Mouse (Mus musculus): ENCODE results near the gene Fndc3b. TPM values are rescaled to one million over a fixed set of nuclear protein-coding genes. Genes with fewer than 3 reads are reported as not detected.

The Fndc3b gene
- total and polyA plus RNA-seq, 3 experiments = 0.03 to 0.05 (median 0.04) TPM

- H3K4me2 ChIP-seq (ENCODE audit: insufficient read depth, low read depth, poor library complexity, severe bottlenecking) = no peak overlapping the region
- H3K79me2 ChIP-seq (replicated peaks; ENCODE audit: control insufficient read depth, extremely low read depth, insufficient read depth, poor library complexity, severe bottlenecking) = no peaks in the 10 kb centered on the region
- dilution Hi-C loops (cut with MboI; ENCODE audit: extremely low pct_ligation_motif_present, extremely low pct_unique_long_range_greater_than_20kb, low sequenced_read_pairs) = no loop called here
- peaks cover 0 to 2% of the 10 kb centered on the region in 2 experiments; a peak in 1 of 4 replicates for H3K4me1 ChIP-seq (ENCODE audit: control insufficient read depth in 1 of 2, insufficient read depth in 2 of 2)
- H3K27ac ChIP-seq (ENCODE audit: insufficient read depth, low read depth) = no peak overlapping the region
- no peak overlapping the region for H3K9ac ChIP-seq (ENCODE audit: insufficient read depth, low read depth)
- no peak overlapping the region for H3K4me3 ChIP-seq (replicated peaks in 1 of 3; ENCODE audit: low read depth in 2 of 3, low read length in 2 of 3, poor library complexity in 1 of 3)
- TF ChIP-seq USF2 (conservative IDR thresholded peaks at IDR 0.05; ENCODE audit: low read depth, low read length) = no peak
- TF ChIP-seq JUN (IDR thresholded peaks at IDR 0.05; ENCODE audit: insufficient read depth, low read depth, low read length) = no peak
- no peak for TF ChIP-seq POLR2AphosphoS2 (IDR thresholded peaks at IDR 0.05; ENCODE audit: low read depth, low read length)
- TF ChIP-seq NELFE (IDR thresholded peaks at IDR 0.05; ENCODE audit: low read depth, low read length) = no peak
- no peak for TF ChIP-seq BHLHE40 (IDR thresholded peaks at IDR 0.05; ENCODE audit: low read depth, low read length)
- TF ChIP-seq ELF1 (IDR thresholded peaks at IDR 0.05; ENCODE audit: low read depth, low read length) = no peak
- no peak for TF ChIP-seq E2F4 (IDR thresholded peaks at IDR 0.05; ENCODE audit: insufficient replicate concordance, low read depth, low read length)
- TF ChIP-seq CHD2 (IDR thresholded peaks at IDR 0.05; ENCODE audit: low read length) = no peak
- TF ChIP-seq SIN3A (IDR thresholded peaks at IDR 0.05; ENCODE audit: low read length) = no peak
- no peak for TF ChIP-seq ZNF384 (IDR thresholded peaks at IDR 0.05; ENCODE audit: low read depth, low read length)
- no peak for TF ChIP-seq CTCF (conservative IDR thresholded peaks at IDR 0.05 in 1 of 2, IDR thresholded peaks at IDR 0.05 in 1 of 2; ENCODE audit: low read depth in 2 of 2, low read length in 2 of 2)
- no peak for TF ChIP-seq CHD1 (IDR thresholded peaks at IDR 0.05; ENCODE audit: low read depth, low read length)
- TF ChIP-seq HCFC1 (IDR thresholded peaks at IDR 0.05; ENCODE audit: low read depth, low read length) = no peak
- no peak for TF ChIP-seq KAT2A (IDR thresholded peaks at IDR 0.05; ENCODE audit: insufficient replicate concordance, low read length)
- no peaks in the 10 kb centered on the region for H3K27me3 ChIP-seq (replicated peaks)
- no peak for DNase-seq (ENCODE audit: extremely low read depth)
- in situ Hi-C loops (cut with MboI; ENCODE audit: low pct_ligation_motif_present, low pct_unique_long_range_greater_than_20kb, low sequenced_read_pairs) = no loop called here
- H3K9me3 ChIP-seq (replicated peaks; ENCODE audit: low read length) = no peaks in the 10 kb centered on the region
- H3K36me3 ChIP-seq (replicated peaks in 1 of 2; ENCODE audit: control insufficient read depth in 1 of 2, insufficient read depth in 1 of 2, low read length in 1 of 2) = no peaks in the 10 kb centered on the region
Measured at GRCm38 (mm10) chr3:27523176-27523936, 187.8 kb downstream of the Fndc3b start.

DNA sequence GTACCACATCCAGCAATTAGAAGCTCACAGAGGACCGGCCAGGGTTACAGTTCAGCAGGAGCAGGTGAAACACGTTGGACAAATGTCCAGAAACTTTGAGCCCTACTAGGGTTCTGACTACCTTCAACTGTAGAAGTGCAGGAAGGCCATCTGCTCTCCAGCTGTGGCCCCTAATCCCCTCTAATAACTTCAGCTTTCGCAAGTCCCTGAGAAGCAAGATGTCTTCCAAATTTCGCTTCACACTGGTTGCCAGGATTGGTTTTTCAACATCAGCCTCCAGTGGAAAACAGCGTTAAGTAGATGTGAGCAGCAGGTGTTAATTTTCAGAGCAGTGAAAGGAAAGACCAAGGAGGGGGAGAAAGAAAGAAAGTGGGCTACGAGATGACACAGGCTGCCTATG is 190.7 kb downstream of the Fndc3b start:
- no peak for DNase-seq (ENCODE audit: extremely low read depth)
- in situ Hi-C loops (cut with MboI; ENCODE audit: low pct_ligation_motif_present, low pct_unique_long_range_greater_than_20kb, low sequenced_read_pairs) (no loop called here), dilution Hi-C loops (cut with MboI; ENCODE audit: extremely low pct_ligation_motif_present, extremely low pct_unique_long_range_greater_than_20kb, low sequenced_read_pairs) (no loop called here)
- no peaks in the 10 kb centered on the region for H3K27me3 ChIP-seq (replicated peaks)
- no peak overlapping the region for H3K4me2 ChIP-seq (ENCODE audit: insufficient read depth, low read depth, poor library complexity, severe bottlenecking)
- H3K9ac ChIP-seq (ENCODE audit: insufficient read depth, low read depth) = no peak overlapping the region
- no peak for TF ChIP-seq NELFE (IDR thresholded peaks at IDR 0.05; ENCODE audit: low read depth, low read length)
- no peak for TF ChIP-seq HCFC1 (IDR thresholded peaks at IDR 0.05; ENCODE audit: low read depth, low read length)
- TF ChIP-seq TCF12 (IDR thresholded peaks at IDR 0.05; ENCODE audit: low read depth, low read length) = no peak
- no peak for TF ChIP-seq MAFK (IDR thresholded peaks at IDR 0.05; ENCODE audit: insufficient replicate concordance, low read length)
- no peak for TF ChIP-seq ZNF384 (IDR thresholded peaks at IDR 0.05; ENCODE audit: low read depth, low read length)
- TF ChIP-seq MAX (IDR thresholded peaks at IDR 0.05; ENCODE audit: low read length) = no peak
- no peak for TF ChIP-seq SIN3A (IDR thresholded peaks at IDR 0.05; ENCODE audit: low read length)
- TF ChIP-seq ETS1 (conservative IDR thresholded peaks at IDR 0.05; ENCODE audit: low read depth, low read length) = no peak
- TF ChIP-seq KAT2A (IDR thresholded peaks at IDR 0.05; ENCODE audit: insufficient replicate concordance, low read length) = no peak
- TF ChIP-seq ZC3H11A (IDR thresholded peaks at IDR 0.05; ENCODE audit: low read depth, low read length) = no peak
- no peak for TF ChIP-seq MXI1 (IDR thresholded peaks at IDR 0.05; ENCODE audit: low read depth, low read length)
- no peak for TF ChIP-seq ZMIZ1 (IDR thresholded peaks at IDR 0.05; ENCODE audit: low read depth, low read length)
- TF ChIP-seq NRF1 (IDR thresholded peaks at IDR 0.05; ENCODE audit: low read depth, low read length) = no peak
- no peaks in the 10 kb centered on the region for H3K79me2 ChIP-seq (replicated peaks; ENCODE audit: control insufficient read depth, extremely low read depth, insufficient read depth, poor library complexity, severe bottlenecking)
- no peak overlapping the region for H3K4me3 ChIP-seq (replicated peaks in 1 of 3; ENCODE audit: low read depth in 2 of 3, low read length in 2 of 3, poor library complexity in 1 of 3)
- H3K9me3 ChIP-seq (replicated peaks; ENCODE audit: low read length) = no peaks in the 10 kb centered on the region
- H3K4me1 ChIP-seq (ENCODE audit: control insufficient read depth in 1 of 2, insufficient read depth in 2 of 2) = peaks cover 0 to 7% of the 10 kb centered on the region in 2 experiments; a peak in 1 of 4 replicates
- H3K27ac ChIP-seq (ENCODE audit: insufficient read depth, low read depth) = no peak overlapping the region
- H3K36me3 ChIP-seq (replicated peaks in 1 of 2; ENCODE audit: control insufficient read depth in 1 of 2, insufficient read depth in 1 of 2, low read length in 1 of 2) = no peaks in the 10 kb centered on the region
